Mouse (Mus musculus): ENCODE data around the gene Maats1. TPM values are rescaled to one million over a fixed set of nuclear protein-coding genes. Genes with fewer than 3 reads are reported as not detected.

Gene Maats1
- total RNA-seq, 1 experiment: 1.8 TPM

DNA sequence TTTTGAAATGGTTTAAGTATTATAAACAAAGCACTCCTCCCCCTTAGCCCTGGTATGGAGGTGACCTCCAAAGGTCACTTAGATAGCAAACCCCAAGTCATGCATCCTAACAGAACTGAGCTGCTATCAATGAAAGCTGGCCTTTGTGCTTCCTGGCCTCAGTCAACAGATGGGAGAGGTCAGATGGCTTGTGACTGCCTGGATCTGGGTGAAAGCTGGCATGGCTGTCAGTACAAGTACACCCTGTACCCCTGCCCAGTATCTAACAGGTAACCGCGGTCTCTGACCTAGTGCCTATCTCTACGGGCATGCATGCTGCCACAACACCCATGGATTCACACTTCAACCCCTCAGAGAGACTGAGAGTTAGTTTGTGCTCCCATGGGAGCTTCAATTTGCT lies 54.2 kb downstream of the Maats1 start:
- Histone ChIP-seq H3K4me3 (ENCODE audit: insufficient read depth in 1 of 2, low read depth in 1 of 2, low read length in 2 of 2, poor library complexity in 1 of 2, severe bottlenecking in 1 of 2) (no peak overlapping the region), H3K9ac (ENCODE audit: insufficient read depth, low read depth, low read length, poor library complexity, severe bottlenecking) (no peak overlapping the region), H3K4me1 (ENCODE audit: control insufficient read depth in 2 of 2, insufficient read depth in 2 of 2, low read length in 2 of 2, poor library complexity in 1 of 2) (no peaks in the 10 kb centered on the region), H3K27ac (ENCODE audit: insufficient read depth, low read depth, low read length, poor library complexity, severe bottlenecking) (no peak overlapping the region), H3K36me3 (ENCODE audit: control insufficient read depth, insufficient read depth, low read length, poor library complexity, severe bottlenecking) (no peaks in the 10 kb centered on the region), H3K9me3 (ENCODE audit: control insufficient read depth, insufficient read depth, low read depth, low read length) (no peaks in the 10 kb centered on the region)
- in situ Hi-C loops (cut with MboI; ENCODE audit: low sequenced_read_pairs in 2 of 2, unreplicated experiment in 2 of 2): no loop called here
- no peak for DNase-seq (ENCODE audit: low read depth, low spot score)
- TF ChIP-seq CHD2 (IDR thresholded peaks at IDR 0.05; ENCODE audit: low read depth, low read length) (no peak), ZC3H11A (IDR thresholded peaks at IDR 0.05; ENCODE audit: borderline replicate concordance, low read depth, low read length) (no peak), ZNF384 (IDR thresholded peaks at IDR 0.05; ENCODE audit: low read depth, low read length) (no peak), HCFC1 (IDR thresholded peaks at IDR 0.05; ENCODE audit: borderline replicate concordance, insufficient read depth, low read length) (no peak), MAFK (IDR thresholded peaks at IDR 0.05; ENCODE audit: insufficient read depth, low read depth, low read length) (no peak)

- Histone ChIP-seq H3K27ac (ENCODE audit: insufficient read depth, low read depth, low read length, poor library complexity, severe bottlenecking) (no peak overlapping the region), H3K4me1 (ENCODE audit: control insufficient read depth in 2 of 2, insufficient read depth in 2 of 2, low read length in 2 of 2, poor library complexity in 1 of 2) (no peaks in the 10 kb centered on the region), H3K9ac (ENCODE audit: insufficient read depth, low read depth, low read length, poor library complexity, severe bottlenecking) (no peak overlapping the region), H3K4me3 (ENCODE audit: insufficient read depth in 1 of 2, low read depth in 1 of 2, low read length in 2 of 2, poor library complexity in 1 of 2, severe bottlenecking in 1 of 2) (no peak overlapping the region), H3K36me3 (ENCODE audit: control insufficient read depth, insufficient read depth, low read length, poor library complexity, severe bottlenecking) (no peaks in the 10 kb centered on the region), H3K9me3 (ENCODE audit: control insufficient read depth, insufficient read depth, low read depth, low read length) (no peaks in the 10 kb centered on the region)
- TF ChIP-seq CHD2 (IDR thresholded peaks at IDR 0.05; ENCODE audit: low read depth, low read length) (no peak), ZC3H11A (IDR thresholded peaks at IDR 0.05; ENCODE audit: borderline replicate concordance, low read depth, low read length) (no peak), ZNF384 (IDR thresholded peaks at IDR 0.05; ENCODE audit: low read depth, low read length) (no peak), MAFK (IDR thresholded peaks at IDR 0.05; ENCODE audit: insufficient read depth, low read depth, low read length) (no peak), HCFC1 (IDR thresholded peaks at IDR 0.05; ENCODE audit: borderline replicate concordance, insufficient read depth, low read length) (no peak)
- no peak for DNase-seq (ENCODE audit: low read depth, low spot score)
- in situ Hi-C loops (cut with MboI; ENCODE audit: low sequenced_read_pairs in 2 of 2, unreplicated experiment in 2 of 2): no loop called here
Measured at GRCm38 (mm10) chr16:38287357-38287756, 54.6 kb downstream of the Maats1 start.

GRCm38 (mm10) chr16:38286541-38286940 lies 55.4 kb downstream of the Maats1 start:
- Histone ChIP-seq H3K4me1 (ENCODE audit: control insufficient read depth in 2 of 2, insufficient read depth in 2 of 2, low read length in 2 of 2, poor library complexity in 1 of 2) (no peaks in the 10 kb centered on the region), H3K36me3 (ENCODE audit: control insufficient read depth, insufficient read depth, low read length, poor library complexity, severe bottlenecking) (no peaks in the 10 kb centered on the region), H3K9ac (ENCODE audit: insufficient read depth, low read depth, low read length, poor library complexity, severe bottlenecking) (no peak overlapping the region), H3K27ac (ENCODE audit: insufficient read depth, low read depth, low read length, poor library complexity, severe bottlenecking) (no peak overlapping the region), H3K4me3 (ENCODE audit: insufficient read depth in 1 of 2, low read depth in 1 of 2, low read length in 2 of 2, poor library complexity in 1 of 2, severe bottlenecking in 1 of 2) (no peak overlapping the region), H3K9me3 (ENCODE audit: control insufficient read depth, insufficient read depth, low read depth, low read length) (no peaks in the 10 kb centered on the region)
- in situ Hi-C loops (cut with MboI; ENCODE audit: low sequenced_read_pairs in 2 of 2, unreplicated experiment in 2 of 2): no loop called here
- DNase-seq (ENCODE audit: low read depth, low spot score): no peak
- TF ChIP-seq CHD2 (IDR thresholded peaks at IDR 0.05; ENCODE audit: low read depth, low read length) (no peak), MAFK (IDR thresholded peaks at IDR 0.05; ENCODE audit: insufficient read depth, low read depth, low read length) (no peak), ZC3H11A (IDR thresholded peaks at IDR 0.05; ENCODE audit: borderline replicate concordance, low read depth, low read length) (no peak), ZNF384 (IDR thresholded peaks at IDR 0.05; ENCODE audit: low read depth, low read length) (no peak), HCFC1 (IDR thresholded peaks at IDR 0.05; ENCODE audit: borderline replicate concordance, insufficient read depth, low read length) (no peak)

DNA sequence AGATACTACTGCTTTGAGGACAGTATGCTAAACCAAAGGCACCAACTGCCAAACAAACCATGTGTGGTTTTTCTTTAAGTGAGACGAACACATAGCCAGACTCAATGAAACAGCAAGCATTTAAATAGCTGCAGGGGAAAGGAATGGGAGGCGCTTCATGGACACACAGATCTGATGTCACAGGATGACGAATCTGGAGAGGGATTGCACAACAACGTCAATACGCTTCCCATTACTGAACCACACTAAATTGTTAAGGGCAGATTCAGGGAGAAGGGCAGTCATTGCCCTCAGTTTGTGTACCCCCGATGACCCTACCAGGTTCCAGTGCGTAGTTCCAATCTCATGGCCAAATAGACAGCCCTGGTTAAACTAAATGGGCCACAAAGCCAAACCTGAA lies 56.1 kb downstream of the Maats1 start:
- in situ Hi-C loops (cut with MboI; ENCODE audit: low sequenced_read_pairs in 2 of 2, unreplicated experiment in 2 of 2): no loop called here
- Histone ChIP-seq H3K9me3 (ENCODE audit: control insufficient read depth, insufficient read depth, low read depth, low read length) (no peaks in the 10 kb centered on the region), H3K9ac (ENCODE audit: insufficient read depth, low read depth, low read length, poor library complexity, severe bottlenecking) (no peak overlapping the region), H3K4me3 (ENCODE audit: insufficient read depth in 1 of 2, low read depth in 1 of 2, low read length in 2 of 2, poor library complexity in 1 of 2, severe bottlenecking in 1 of 2) (no peak overlapping the region), H3K36me3 (ENCODE audit: control insufficient read depth, insufficient read depth, low read length, poor library complexity, severe bottlenecking) (no peaks in the 10 kb centered on the region), H3K4me1 (ENCODE audit: control insufficient read depth in 2 of 2, insufficient read depth in 2 of 2, low read length in 2 of 2, poor library complexity in 1 of 2) (no peaks in the 10 kb centered on the region), H3K27ac (ENCODE audit: insufficient read depth, low read depth, low read length, poor library complexity, severe bottlenecking) (no peak overlapping the region)
- no peak for DNase-seq (ENCODE audit: low read depth, low spot score)
- TF ChIP-seq CHD2 (IDR thresholded peaks at IDR 0.05; ENCODE audit: low read depth, low read length) (no peak), ZNF384 (IDR thresholded peaks at IDR 0.05; ENCODE audit: low read depth, low read length) (no peak), ZC3H11A (IDR thresholded peaks at IDR 0.05; ENCODE audit: borderline replicate concordance, low read depth, low read length) (no peak), HCFC1 (IDR thresholded peaks at IDR 0.05; ENCODE audit: borderline replicate concordance, insufficient read depth, low read length) (no peak), MAFK (IDR thresholded peaks at IDR 0.05; ENCODE audit: insufficient read depth, low read depth, low read length) (no peak)

GRCm38 (mm10) chr16:38283300-38283699 lies 58.6 kb downstream of the Maats1 start:
- no peak overlapping the region for H3K4me3 ChIP-seq (ENCODE audit: insufficient read depth in 1 of 2, low read depth in 1 of 2, low read length in 2 of 2, poor library complexity in 1 of 2, severe bottlenecking in 1 of 2)
- no peaks in the 10 kb centered on the region for H3K9me3 ChIP-seq (ENCODE audit: control insufficient read depth, insufficient read depth, low read depth, low read length)
- no peak overlapping the region for H3K9ac ChIP-seq (ENCODE audit: insufficient read depth, low read depth, low read length, poor library complexity, severe bottlenecking)
- no peaks in the 10 kb centered on the region for H3K4me1 ChIP-seq (ENCODE audit: control insufficient read depth in 2 of 2, insufficient read depth in 2 of 2, low read length in 2 of 2, poor library complexity in 1 of 2)
- H3K36me3 ChIP-seq (ENCODE audit: control insufficient read depth, insufficient read depth, low read length, poor library complexity, severe bottlenecking): no peaks in the 10 kb centered on the region
- no peak for DNase-seq (ENCODE audit: low read depth, low spot score)
- in situ Hi-C loops (cut with MboI; ENCODE audit: low sequenced_read_pairs in 2 of 2, unreplicated experiment in 2 of 2): no loop called here
- no peak overlapping the region for H3K27ac ChIP-seq (ENCODE audit: insufficient read depth, low read depth, low read length, poor library complexity, severe bottlenecking)
- TF ChIP-seq MAFK (IDR thresholded peaks at IDR 0.05; ENCODE audit: insufficient read depth, low read depth, low read length) (no peak), HCFC1 (IDR thresholded peaks at IDR 0.05; ENCODE audit: borderline replicate concordance, insufficient read depth, low read length) (no peak), CHD2 (IDR thresholded peaks at IDR 0.05; ENCODE audit: low read depth, low read length) (no peak), ZC3H11A (IDR thresholded peaks at IDR 0.05; ENCODE audit: borderline replicate concordance, low read depth, low read length) (no peak), ZNF384 (IDR thresholded peaks at IDR 0.05; ENCODE audit: low read depth, low read length) (no peak)

Data from ES-E14 (cell line).